Mouse (Mus musculus) liver, adult 10 weeks (tissue): ENCODE measurements around the gene Olfr91. TPM values are rescaled to one million over a fixed set of nuclear protein-coding genes. Genes with fewer than 3 reads are reported as not detected.

Source experiments
- polyA plus RNA-seq: library from polyadenylated mRNA; stranded (reverse); fragments of 350-450 nt; fragmentation: Illumina TruSeq; extraction: RNeasy Lipid Tissue Mini Kit (QIAGEN cat#74804); gene quantifications from one replicate; pipeline ENCODE4 v1.2.3, GENCODE M21; 2014; ENCODE audit warnings: low read depth, low replicate concordance

Gene Olfr91
- not detected for polyA plus RNA-seq

GRCm38 (mm10) chr17:37098178-37098577 lies at the start of gene Olfr91:
Olfr91 (minus strand) TSS chr17:37098278.

DNA sequence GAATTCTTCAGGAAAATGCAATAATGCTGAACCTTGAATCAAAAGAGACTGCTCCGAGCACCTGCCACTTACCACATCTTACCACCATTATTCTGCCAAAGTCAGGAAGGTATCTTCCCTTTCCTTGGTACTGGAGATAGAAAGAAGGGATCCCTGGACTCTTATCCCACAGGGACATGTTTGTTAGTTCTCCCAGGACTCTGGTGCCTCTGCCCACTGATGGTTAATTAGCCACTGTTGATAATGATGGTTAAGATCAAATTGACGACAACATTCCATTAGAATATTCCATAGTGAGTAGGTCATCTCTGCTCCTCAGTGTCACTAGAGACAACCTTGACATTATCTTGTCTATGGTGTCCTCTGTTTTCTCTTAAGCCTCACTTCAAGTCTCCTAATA lies 21.9 kb upstream of the Olfr91 start, which contains the start of gene Olfr92:
Gene Olfr92 (minus strand): TSS at position 101 of the 400 bp plus-strand sequence.

DNA sequence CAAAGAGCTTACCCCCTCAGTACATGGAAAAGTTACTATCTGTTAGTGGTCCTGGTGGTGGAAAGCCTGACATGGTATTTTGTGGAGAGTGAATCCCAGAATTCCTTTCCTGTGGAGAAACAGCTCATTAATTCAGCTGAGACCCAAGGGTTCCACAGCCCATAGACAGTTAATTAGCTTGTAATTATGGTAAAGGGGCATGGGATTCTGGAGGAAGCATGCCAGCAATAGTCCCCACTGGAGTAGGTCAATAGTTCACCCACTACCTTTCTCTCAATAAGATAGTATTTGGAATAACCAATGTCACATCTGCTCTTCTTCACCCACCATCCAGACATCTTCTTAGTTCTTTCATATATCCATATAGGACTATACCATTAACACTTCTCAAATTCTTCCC lies 9.7 kb downstream of the Olfr91 start, which contains the start of gene Olfr90:
Gene Olfr90 (minus strand): TSS at position 101 of the 400 bp plus-strand sequence.

DNA sequence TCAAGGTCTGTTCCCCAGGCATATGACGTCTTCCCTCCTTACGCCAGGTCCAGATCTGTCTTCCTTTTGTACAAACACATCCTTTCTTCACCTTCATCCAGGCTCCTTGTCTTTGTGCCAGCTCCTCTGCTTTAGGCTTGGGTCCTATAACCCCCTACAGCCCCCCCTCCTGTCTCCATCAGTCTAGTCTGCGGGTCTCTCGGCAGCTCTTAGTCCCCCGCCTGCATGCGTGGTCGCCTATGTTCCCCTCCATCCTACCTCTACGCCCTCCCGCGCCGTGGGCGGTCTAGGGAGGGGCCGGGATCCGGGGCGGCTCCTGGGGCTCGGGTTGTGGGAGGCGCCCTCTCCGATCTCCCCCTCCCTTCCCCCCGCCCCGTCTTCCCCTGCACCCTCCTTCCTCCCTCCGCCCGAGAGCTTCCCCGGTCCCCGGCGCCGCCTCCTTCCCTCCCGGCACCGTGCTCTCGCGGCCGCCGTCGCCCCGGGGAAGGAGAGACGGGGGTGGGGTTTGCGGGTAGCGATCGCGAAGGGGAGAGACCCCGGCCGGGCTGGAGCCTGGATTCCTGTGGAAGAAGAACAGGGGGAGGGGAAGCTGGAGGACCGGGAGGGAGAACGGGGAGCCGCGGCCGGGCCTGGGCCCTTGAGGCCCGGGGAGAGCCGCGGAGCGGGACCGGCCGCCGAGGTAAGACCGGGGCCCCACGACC lies 52.3 kb downstream of the Olfr91 start, which contains the start of gene Gabbr1:
Gene Gabbr1 (plus strand): TSS at position 356 of the 701 bp plus-strand sequence.

Other genes starting within 250 kb of the Olfr91 start
- gene Trim15, start 231.1 kb downstream of the Olfr91 start, polyA plus RNA-seq, result not detected
- gene Trim10, start 228.7 kb downstream of the Olfr91 start, polyA plus RNA-seq, result not detected
- not detected for gene Trim40, start 208.2 kb downstream of the Olfr91 start, polyA plus RNA-seq
- gene Trim31, start 200.2 kb downstream of the Olfr91 start, polyA plus RNA-seq, result not detected
- gene Rnf39, start 155.4 kb downstream of the Olfr91 start, polyA plus RNA-seq, result 3.8 TPM
- gene Ppp1r11, start 146.5 kb downstream of the Olfr91 start, polyA plus RNA-seq, result 6.2 TPM
- 10.4 TPM for gene Znrd1, start 139.7 kb downstream of the Olfr91 start, polyA plus RNA-seq
- 30.8 TPM for gene Znrd1as, start 139.7 kb downstream of the Olfr91 start, polyA plus RNA-seq
- not detected for gene 2410137M14Rik, start 117.0 kb downstream of the Olfr91 start, polyA plus RNA-seq
- not detected for gene H2-M5, start 108.7 kb downstream of the Olfr91 start, polyA plus RNA-seq
- gene Zfp57, start 97.1 kb downstream of the Olfr91 start, polyA plus RNA-seq, result 1.9 TPM
- not detected for gene Mog, start 74.9 kb downstream of the Olfr91 start, polyA plus RNA-seq
- 2.8 TPM for gene Gabbr1, start 52.3 kb downstream of the Olfr91 start, polyA plus RNA-seq
- gene Olfr90, start 9.8 kb downstream of the Olfr91 start, polyA plus RNA-seq, result not detected
- gene Olfr92, start 21.8 kb upstream of the Olfr91 start, polyA plus RNA-seq, result not detected
- gene Olfr93, start 63.2 kb upstream of the Olfr91 start, polyA plus RNA-seq, result not detected
- gene Ubd, start 95.6 kb upstream of the Olfr91 start, polyA plus RNA-seq, result 0.61 TPM
- not detected for gene Olfr94, start 102.7 kb upstream of the Olfr91 start, polyA plus RNA-seq
- not detected for gene Olfr95, start 114.8 kb upstream of the Olfr91 start, polyA plus RNA-seq
- gene Olfr96, start 121.9 kb upstream of the Olfr91 start, polyA plus RNA-seq, result not detected
- not detected for gene Olfr97, start 139.1 kb upstream of the Olfr91 start, polyA plus RNA-seq
- not detected for gene Olfr98, start 165.5 kb upstream of the Olfr91 start, polyA plus RNA-seq
- 1.0 TPM for gene H2-M3, start 171.9 kb upstream of the Olfr91 start, polyA plus RNA-seq
- gene Olfr99, start 185.2 kb upstream of the Olfr91 start, polyA plus RNA-seq, result not detected
- gene Olfr101, start 206.0 kb upstream of the Olfr91 start, polyA plus RNA-seq, result not detected
- not detected for gene Olfr102, start 218.8 kb upstream of the Olfr91 start, polyA plus RNA-seq
- not detected for gene Olfr103, start 241.4 kb upstream of the Olfr91 start, polyA plus RNA-seq